Mouse (Mus musculus) stomach, embryonic 15.5 days (tissue): ENCODE results near the gene Pcsk1n. TPM values are rescaled to one million over a fixed set of nuclear protein-coding genes. Genes with fewer than 3 reads are reported as not detected.
"Not testable (repeated sequence)": the region's sequence is repeated elsewhere in the genome, so short reads cannot be mapped to it uniquely, and the experiment has no call there.

Experiments
- ATAC-seq: fragments of 200-750 bp; cut with Nextera tagmentation; 2 replicates; pipeline ENCODE4 v1.8.0; 2017; ENCODE audit warnings: low read depth, moderate number of reproducible peaks, moderate TSS enrichment; ENCODE audit not compliant: insufficient read depth, low FRiP score
- H3K27ac ChIP-seq: fragments of 300-500 bp; sonication (generic); 2 replicates; pipeline ENCODE4 v1.5.1; 2015; ENCODE audit warnings: mild to moderate bottlenecking, inconsistent platforms
- H3K27me3 ChIP-seq: fragments of 300-500 bp; sonication (generic); replicated peaks from 2 replicates; pipeline ENCODE4 v1.6.1; 2015; ENCODE audit warnings: inconsistent platforms
- H3K36me3 ChIP-seq: fragments of 300-500 bp; sonication (generic); 2 replicates; pipeline ENCODE4 v1.6.1; 2015; ENCODE audit warnings: inconsistent platforms
- H3K4me1 ChIP-seq: fragments of 300-500 bp; sonication (generic); 2 replicates; pipeline ENCODE4 v1.6.1; 2015; ENCODE audit warnings: inconsistent platforms
- H3K4me2 ChIP-seq: fragments of 300-500 bp; sonication (generic); 2 replicates; pipeline ENCODE4 v1.6.1; 2015; ENCODE audit warnings: mild to moderate bottlenecking, inconsistent platforms
- H3K4me3 ChIP-seq: fragments of 300-500 bp; sonication (generic); replicated peaks from 2 replicates; pipeline ENCODE4 v1.5.1; 2015; ENCODE audit warnings: inconsistent platforms
- H3K9ac ChIP-seq: fragments of 300-500 bp; sonication (generic); 2 replicates; pipeline ENCODE4 v1.6.1; 2015; ENCODE audit warnings: inconsistent platforms
- H3K9me3 ChIP-seq: fragments of 300-500 bp; sonication (generic); 2 replicates; pipeline ENCODE4 v1.6.1; 2016; ENCODE audit warnings: inconsistent platforms
- WGBS: fragments of 180-500 bp; shearing (Covaris S2); methylation state at CpG from one replicate; pipeline ENCODE4 v1.1.7; 2015; 5-methylcytosine and 5-hydroxymethylcytosine counted together
- polyA plus RNA-seq: library from polyadenylated mRNA; unstranded; fragments of >200 nt; fragmentation: Nextera tagmentation; extraction: Ambion mirVana; gene quantifications from 2 replicates; pipeline ENCODE4 v1.2.1, GENCODE M21; 2015

Gene Pcsk1n
- polyA plus RNA-seq, 1 experiment from 2014 or later: 13.2 TPM

GRCm38 (mm10) chrX:7910473-7910872 lies 9.1 kb upstream of the Pcsk1n start:
- no peak overlapping the region for H3K9ac ChIP-seq
- H3K27me3 ChIP-seq: no peaks in the 10 kb centered on the region
- no peak overlapping the region for H3K27ac ChIP-seq
- WGBS: 64% methylated on average over 6 of the region's 6 CpGs
- H3K36me3 ChIP-seq: no peaks in the 10 kb centered on the region
- no peak overlapping the region for H3K4me3 ChIP-seq
- no peak overlapping the region for H3K4me2 ChIP-seq
- no peaks in the 10 kb centered on the region for H3K4me1 ChIP-seq
- no peak for ATAC-seq
- H3K9me3 ChIP-seq: no peaks in the 10 kb centered on the region

GRCm38 (mm10) chrX:7915669-7916068 lies 4.0 kb upstream of the Pcsk1n start:
- not testable (repeated sequence) for H3K4me2 ChIP-seq, ATAC-seq, H3K4me1 ChIP-seq, H3K36me3 ChIP-seq, H3K9me3 ChIP-seq, H3K9ac ChIP-seq, H3K4me3 ChIP-seq, H3K27ac ChIP-seq
- WGBS: 15% methylated on average over 3 of the region's 3 CpGs
- peaks cover 12% of the 10 kb centered on the region; the same call in 1 of the 2 replicates for H3K27me3 ChIP-seq

- ATAC-seq, H3K4me2 ChIP-seq, H3K4me1 ChIP-seq, H3K36me3 ChIP-seq, H3K4me3 ChIP-seq, H3K27ac ChIP-seq, H3K9ac ChIP-seq, H3K9me3 ChIP-seq: not testable (repeated sequence)
- 71% methylated on average over 6 of the region's 6 CpGs for WGBS
- peaks cover 25% of the 10 kb centered on the region for H3K27me3 ChIP-seq
These were observed 1.7 kb upstream of the Pcsk1n start for GRCm38 (mm10) chrX:7917960-7918359.

GRCm38 (mm10) chrX:7922032-7922431 lies 2.4 kb downstream of the Pcsk1n start:
- no peaks in the 10 kb centered on the region for H3K9me3 ChIP-seq
- H3K4me3 ChIP-seq: peak overlapping the region; percentile 16
- WGBS: 17% methylated on average over 34 of the region's 48 CpGs
- no peak overlapping the region for H3K9ac ChIP-seq
- peaks cover 42% of the 10 kb centered on the region for H3K27me3 ChIP-seq
- no peaks in the 10 kb centered on the region for H3K36me3 ChIP-seq
- no peak for ATAC-seq
- peak overlapping the region; percentile 47 for H3K4me2 ChIP-seq
- H3K4me1 ChIP-seq: 0 out of 2 replicates have a peak, but pooled peaks cover 4% of the 10 kb centered on the region
- no peak overlapping the region for H3K27ac ChIP-seq

GRCm38 (mm10) chrX:7926266-7926665 lies 6.6 kb downstream of the Pcsk1n start:
- H3K4me1 ChIP-seq: 0 out of 2 replicates have a peak, but pooled peaks cover 4% of the 10 kb centered on the region
- H3K27me3 ChIP-seq: peaks cover 30% of the 10 kb centered on the region
- H3K4me2 ChIP-seq: no peak overlapping the region
- no peaks in the 10 kb centered on the region for H3K9me3 ChIP-seq
- no peak for ATAC-seq
- H3K4me3 ChIP-seq: no peak overlapping the region
- H3K9ac ChIP-seq: no peak overlapping the region
- H3K36me3 ChIP-seq: no peaks in the 10 kb centered on the region
- H3K27ac ChIP-seq: no peak overlapping the region
- WGBS: 74% methylated on average over 6 of the region's 6 CpGs

GRCm38 (mm10) chrX:7927116-7927515 lies 7.5 kb downstream of the Pcsk1n start:
- H3K9me3 ChIP-seq: no peaks in the 10 kb centered on the region
- peaks cover 25% of the 10 kb centered on the region for H3K27me3 ChIP-seq
- no peaks in the 10 kb centered on the region for H3K36me3 ChIP-seq
- 22% methylated on average over 10 of the region's 10 CpGs for WGBS
- H3K4me3 ChIP-seq: no peak overlapping the region
- no peak for ATAC-seq
- H3K9ac ChIP-seq: no peak overlapping the region
- no peak overlapping the region for H3K4me2 ChIP-seq
- 0 out of 2 replicates have a peak, but pooled peaks cover 3% of the 10 kb centered on the region for H3K4me1 ChIP-seq
- no peak overlapping the region for H3K27ac ChIP-seq

GRCm38 (mm10) chrX:7928270-7928790 lies 8.7 kb downstream of the Pcsk1n start, which contains the start of gene Eras:
Gene Eras (minus strand): TSS chrX:7928607.
- H3K4me3 ChIP-seq: no peak within 1 kb of the TSS
- WGBS: 15% methylated on average over 19 of the region's 19 CpGs
- no peaks in the 10 kb centered on the region for H3K9me3 ChIP-seq
- H3K36me3 ChIP-seq: no peaks in the 10 kb centered on the region
- H3K27ac ChIP-seq: no peak within 1 kb of the TSS
- ATAC-seq: no peak
- 0 out of 2 replicates have a peak, but pooled peaks cover 13% of the 10 kb centered on the region for H3K27me3 ChIP-seq
- H3K4me2 ChIP-seq: no peak within 1 kb of the TSS
- no peak within 1 kb of the TSS for H3K9ac ChIP-seq
- no peaks in the 10 kb centered on the region for H3K4me1 ChIP-seq

GRCm38 (mm10) chrX:7936874-7937273 lies 17.3 kb downstream of the Pcsk1n start:
- Histone ChIP-seq H3K4me3 (no peak overlapping the region), H3K4me1 (no peaks in the 10 kb centered on the region), H3K9ac (no peak overlapping the region), H3K27me3 (no peaks in the 10 kb centered on the region), H3K9me3 (no peaks in the 10 kb centered on the region), H3K36me3 (no peaks in the 10 kb centered on the region), H3K27ac (no peak overlapping the region), H3K4me2 (no peak overlapping the region)
- ATAC-seq: no peak
- 52% methylated on average over 11 of the region's 11 CpGs for WGBS

GRCm38 (mm10) chrX:7937667-7938066 lies 18.0 kb downstream of the Pcsk1n start:
- no peaks in the 10 kb centered on the region for H3K4me1 ChIP-seq
- no peak for ATAC-seq
- H3K9ac ChIP-seq: no peak overlapping the region
- no peak overlapping the region for H3K4me2 ChIP-seq
- no peak overlapping the region for H3K27ac ChIP-seq
- no peak overlapping the region for H3K4me3 ChIP-seq
- H3K36me3 ChIP-seq: no peaks in the 10 kb centered on the region
- WGBS: 91% methylated on average over 6 of the region's 6 CpGs
- H3K27me3 ChIP-seq: no peaks in the 10 kb centered on the region
- no peaks in the 10 kb centered on the region for H3K9me3 ChIP-seq

GRCm38 (mm10) chrX:7945618-7946017 lies 26.0 kb downstream of the Pcsk1n start:
- no peak overlapping the region for H3K9ac ChIP-seq
- H3K4me2 ChIP-seq: no peak overlapping the region
- WGBS: 70% methylated on average over 8 of the region's 8 CpGs
- no peaks in the 10 kb centered on the region for H3K9me3 ChIP-seq
- no peaks in the 10 kb centered on the region for H3K36me3 ChIP-seq
- H3K4me1 ChIP-seq: no peaks in the 10 kb centered on the region
- ATAC-seq: no peak
- H3K4me3 ChIP-seq: no peak overlapping the region
- no peaks in the 10 kb centered on the region for H3K27me3 ChIP-seq
- H3K27ac ChIP-seq: no peak overlapping the region

GRCm38 (mm10) chrX:7947108-7947899 lies 27.7 kb downstream of the Pcsk1n start, which contains the start of gene Hdac6:
Gene Hdac6 (minus strand): TSS chrX:7947889.
- H3K9ac ChIP-seq: peak within 1 kb of the TSS; percentile 16; the same call in 1 of the 2 replicates

GRCm38 (mm10) chrX:7947900-7948492 lies 28.4 kb downstream of the Pcsk1n start:
- WGBS: 21% methylated on average over 38 of the region's 38 CpGs
- Histone ChIP-seq H3K27me3 (no peaks in the 10 kb centered on the region), H3K4me1 (no peaks in the 10 kb centered on the region), H3K4me3 (peak overlapping the region; percentile 51), H3K9ac (peak overlapping the region; percentile 4; the same call in 1 of the 2 replicates), H3K36me3 (no peaks in the 10 kb centered on the region), H3K4me2 (peak overlapping the region; percentile 50), H3K27ac (no peak overlapping the region), H3K9me3 (no peaks in the 10 kb centered on the region)
- peak; percentile 99 for ATAC-seq

More at GRCm38 (mm10) chrX:7947108-7947899, 27.7 kb downstream of the Pcsk1n start, which contains the start of gene Hdac6:
- Histone ChIP-seq H3K4me2 (peak within 1 kb of the TSS; percentile 52), H3K4me3 (peak within 1 kb of the TSS; percentile 51), H3K4me1 (no peaks in the 10 kb centered on the region), H3K9me3 (no peaks in the 10 kb centered on the region), H3K36me3 (no peaks in the 10 kb centered on the region), H3K27ac (no peak within 1 kb of the TSS; the same call in 1 of the 2 replicates), H3K27me3 (no peaks in the 10 kb centered on the region)
- WGBS: 20% methylated on average over 36 of the region's 37 CpGs
- ATAC-seq: no peak
